Mouse (Mus musculus) layer of hippocampus, postnatal 14 days (tissue): ENCODE data around the gene Gm37596. TPM values are rescaled to one million over a fixed set of nuclear protein-coding genes. Genes with fewer than 3 reads are reported as not detected.
"Not testable (repeated sequence)": the region's sequence is repeated elsewhere in the genome, so short reads cannot be mapped to it uniquely, and the experiment has no call there.

ENCODE experiments used
- DNase-seq, 2 experiments: peaks; one replicate each; pipeline ENCODE4 v3.0.0; 2021 to 2022; ENCODE audit warnings: low spot score in 2 of 2, mixed read lengths in 1 of 2
- long read RNA-seq, 2 experiments: library from polyadenylated mRNA; stranded (forward); transcript quantifications; one replicate each; pipeline ENCODE4 v2.0.0; 2021
- total RNA-seq, 2 experiments: library from RNA; stranded (reverse); gene quantifications; 2 replicates each; pipeline ENCODE4 v1.2.3; 2021

The Gm37596 gene
- not detected for total RNA-seq
- long read RNA-seq, experiment 1: 0 reads
- long read RNA-seq, experiment 2: 0 reads

GRCm38 (mm10) chr3:93692970-93693369 is at the start of gene Gm37596:
TSS of gene Gm37596 (minus strand) at chr3:93693070.
- DNase-seq: not testable (repeated sequence)

- not testable (repeated sequence) for DNase-seq
Measured at GRCm38 (mm10) chr3:93708969-93709637, 16.2 kb upstream of the Gm37596 start.

- DNase-seq: not testable (repeated sequence)
Measured at GRCm38 (mm10) chr3:93676210-93676609, 16.7 kb downstream of the Gm37596 start, which contains the start of gene Tdpoz1. TSS of gene Tdpoz1 (minus strand) at chr3:93676310.

- not testable (repeated sequence) for DNase-seq
Measured at GRCm38 (mm10) chr3:93670805-93671503, 21.9 kb downstream of the Gm37596 start.

GRCm38 (mm10) chr3:93654260-93654659 is 38.6 kb downstream of the Gm37596 start:
- DNase-seq: no peak

- no peak for DNase-seq
Measured at GRCm38 (mm10) chr3:93652586-93652985, 40.3 kb downstream of the Gm37596 start, which contains the start of gene Tdpoz2. TSS of gene Tdpoz2 (minus strand) at chr3:93652686.

Other genes with a start within 250 kb of the Gm37596 start
- not detected for gene Tchhl1, start 224.3 kb downstream of the Gm37596 start, total RNA-seq
- 10 to 100 TPM; 11.8 to 17.4 TPM for gene S100a11, start 172.6 kb downstream of the Gm37596 start, total RNA-seq
- 10 to 100 TPM; 31.1 to 34.9 TPM for gene S100a10, start 138.0 kb downstream of the Gm37596 start, total RNA-seq
- not detected for gene Tdpoz2, start 40.4 kb downstream of the Gm37596 start, total RNA-seq
- gene Tdpoz1, start 16.8 kb downstream of the Gm37596 start, total RNA-seq: not detected
- not detected for gene Gm5773, start 79.9 kb upstream of the Gm37596 start, total RNA-seq
- gene Tdpoz4, start 103.3 kb upstream of the Gm37596 start, total RNA-seq: not detected
- not detected for gene Tdpoz3, start 132.9 kb upstream of the Gm37596 start, total RNA-seq